Mouse (Mus musculus): Measurements from ENCODE around the gene 4931414P19Rik. TPM values are rescaled to one million over a fixed set of nuclear protein-coding genes. Genes with fewer than 3 reads are reported as not detected.

4931414P19Rik gene
- polyA plus RNA-seq, 1 experiment = 5.2 TPM

DNA sequence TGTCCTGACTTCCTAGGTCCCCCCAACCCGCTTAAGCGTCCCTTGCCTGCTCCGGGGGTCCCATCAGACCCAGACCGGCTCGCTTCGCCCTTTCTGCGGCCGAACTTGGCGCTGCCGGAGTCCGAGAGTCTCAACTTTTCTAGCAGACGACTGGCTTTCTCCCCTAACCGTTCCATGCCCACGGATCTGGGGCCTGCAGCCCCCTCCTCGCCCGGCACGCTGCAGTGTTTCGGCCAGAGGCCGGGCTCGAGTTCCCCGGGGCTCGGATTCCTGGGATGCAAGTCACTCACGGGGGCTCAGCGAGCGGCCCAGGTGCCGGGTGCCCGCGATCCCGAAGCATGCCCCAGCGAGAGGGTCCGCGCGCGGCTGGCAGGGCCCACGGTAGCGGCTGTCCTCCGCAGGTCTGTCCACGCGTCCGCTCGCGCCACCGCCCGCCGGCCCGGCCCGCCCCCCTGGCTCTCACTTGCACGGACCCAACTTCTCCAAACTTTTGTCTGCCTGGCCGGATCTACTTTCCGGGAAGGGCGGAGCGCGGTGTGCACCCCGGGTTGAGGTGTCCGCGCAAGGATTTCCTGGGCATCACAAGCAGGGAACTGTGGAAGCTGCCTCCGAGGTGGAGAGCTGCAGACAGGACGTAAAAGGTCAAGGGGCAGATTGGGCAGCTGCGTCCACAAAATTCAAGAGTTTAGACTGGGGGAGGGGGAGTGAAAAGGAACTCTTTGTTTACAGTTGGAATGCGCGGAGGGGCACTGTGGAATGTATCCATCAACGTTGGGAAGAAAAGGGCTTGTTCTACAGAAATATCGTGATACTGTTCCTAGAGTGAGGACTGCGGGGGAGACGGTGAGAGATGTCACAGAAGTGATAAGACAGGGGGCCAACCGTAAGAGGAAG, 28.5 kb downstream of the 4931414P19Rik start, which contains the start of gene Ajuba:
Gene Ajuba (minus strand): TSS at position 470 of the 894 bp plus-strand sequence.
- Histone ChIP-seq H3K4me1 (ENCODE audit: control insufficient read depth, insufficient read depth, low read length) (no peaks in the 10 kb centered on the region), H3K27ac (ENCODE audit: insufficient read depth, low read length) (no peak within 1 kb of the TSS; the same call in 1 of the 2 replicates), H3K4me3 (ENCODE audit: insufficient read depth, low read length) (peak within 1 kb of the TSS; percentile 37)
- TF ChIP-seq POLR2A (IDR thresholded peaks at IDR 0.05; ENCODE audit: extremely low read depth, insufficient read depth, low read length) (no peak), CTCF (IDR thresholded peaks at IDR 0.05; ENCODE audit: extremely low read depth, insufficient read depth, low read length) (no peak)

DNA sequence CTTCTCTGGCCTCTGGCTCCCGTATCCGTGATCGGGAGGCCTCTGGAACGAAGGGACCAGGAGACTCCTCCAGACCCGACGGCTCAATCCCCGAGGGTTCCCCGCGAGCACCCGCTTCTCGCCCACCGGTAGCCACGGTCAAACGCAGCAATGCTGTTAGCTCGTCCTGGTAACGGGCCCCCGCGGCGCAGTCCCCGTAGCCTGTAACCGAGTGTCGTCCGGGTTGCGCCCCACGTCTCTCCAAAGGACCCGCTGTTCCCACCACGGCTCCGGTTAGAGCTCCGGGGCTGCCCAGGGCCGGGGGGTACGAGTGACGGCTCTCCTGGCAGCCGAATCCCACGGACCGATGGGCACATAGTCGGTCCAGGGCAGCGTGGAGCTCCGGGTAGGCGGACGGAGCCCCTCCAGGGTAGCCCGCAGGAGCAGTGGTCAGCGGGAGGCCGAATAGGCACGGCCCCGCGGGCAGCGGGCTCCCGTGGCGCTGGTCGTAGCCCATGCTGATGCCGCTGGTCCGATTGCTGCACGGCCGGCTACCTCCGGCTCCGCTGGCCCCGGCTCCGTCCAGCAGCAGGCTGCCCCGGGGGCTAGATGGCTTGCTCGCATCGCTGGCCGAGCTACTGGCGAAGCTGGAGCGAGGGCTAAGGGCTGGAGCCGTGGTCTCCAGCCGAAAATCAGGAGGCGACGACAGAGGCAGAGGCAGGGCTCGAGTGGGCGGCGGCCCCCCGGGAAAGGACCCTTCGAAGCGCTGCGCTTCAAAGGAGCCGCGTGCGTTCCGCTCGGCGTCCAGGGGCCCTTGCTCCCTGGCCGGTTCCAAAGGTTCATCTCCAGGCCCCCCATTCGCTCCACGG, 29.3 kb downstream of the 4931414P19Rik start:
- peak overlapping the region; percentile 37; the same call in 1 of the 2 replicates for H3K4me3 ChIP-seq (ENCODE audit: insufficient read depth, low read length)
- no peak overlapping the region for H3K27ac ChIP-seq (ENCODE audit: insufficient read depth, low read length)
- no peaks in the 10 kb centered on the region for H3K4me1 ChIP-seq (ENCODE audit: control insufficient read depth, insufficient read depth, low read length)
- TF ChIP-seq CTCF (IDR thresholded peaks at IDR 0.05; ENCODE audit: extremely low read depth, insufficient read depth, low read length) (no peak), POLR2A (IDR thresholded peaks at IDR 0.05; ENCODE audit: extremely low read depth, insufficient read depth, low read length) (no peak)

DNA sequence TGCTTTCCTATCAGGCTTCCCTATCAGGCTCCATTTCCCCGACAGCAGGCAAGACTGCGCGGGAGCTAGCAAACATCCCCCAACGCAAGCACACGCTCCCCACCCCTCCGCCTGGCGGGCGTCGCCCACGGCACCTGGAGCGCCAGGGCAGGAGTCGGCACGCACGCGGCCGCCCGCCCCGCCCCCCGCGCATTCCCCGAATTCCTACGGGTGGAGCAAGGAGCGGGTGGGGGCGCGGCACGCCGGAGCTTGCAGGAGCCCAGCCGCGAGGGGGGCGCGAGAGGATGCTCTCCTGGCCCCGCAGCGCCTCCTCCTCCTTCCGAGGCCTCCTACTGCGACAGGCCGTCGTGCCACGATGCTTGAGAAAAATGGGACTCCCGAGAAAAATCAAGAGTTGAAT, 30.2 kb downstream of the 4931414P19Rik start:
- no peak overlapping the region for H3K27ac ChIP-seq (ENCODE audit: insufficient read depth, low read length)
- H3K4me1 ChIP-seq (ENCODE audit: control insufficient read depth, insufficient read depth, low read length) = no peaks in the 10 kb centered on the region
- H3K4me3 ChIP-seq (ENCODE audit: insufficient read depth, low read length) = no peak overlapping the region
- TF ChIP-seq POLR2A (IDR thresholded peaks at IDR 0.05; ENCODE audit: extremely low read depth, insufficient read depth, low read length) (no peak), CTCF (IDR thresholded peaks at IDR 0.05; ENCODE audit: extremely low read depth, insufficient read depth, low read length) (no peak)

DNA sequence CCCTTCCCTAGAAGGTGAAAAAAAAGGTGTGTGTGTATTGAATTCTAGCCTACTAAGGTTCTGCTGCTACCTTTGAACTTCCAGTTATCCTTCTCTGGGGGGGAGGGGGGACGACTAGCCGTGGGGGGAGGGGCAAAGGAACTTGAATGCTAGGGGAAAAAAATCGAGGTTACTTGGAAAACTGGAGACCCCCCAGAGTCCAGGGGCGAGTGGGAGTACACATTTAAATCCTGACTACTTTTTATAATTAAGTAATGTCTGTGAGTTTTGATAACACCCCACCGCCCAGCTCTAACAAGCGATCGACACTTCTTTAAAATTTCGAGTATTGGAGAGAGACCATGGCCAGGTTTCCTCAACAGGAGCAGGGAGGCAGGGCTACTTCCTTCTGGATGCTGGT, 30.8 kb downstream of the 4931414P19Rik start:
- H3K4me3 ChIP-seq (ENCODE audit: insufficient read depth, low read length) = no peak overlapping the region
- TF ChIP-seq POLR2A (IDR thresholded peaks at IDR 0.05; ENCODE audit: extremely low read depth, insufficient read depth, low read length) = no peak
- H3K4me1 ChIP-seq (ENCODE audit: control insufficient read depth, insufficient read depth, low read length) = no peaks in the 10 kb centered on the region
- H3K27ac ChIP-seq (ENCODE audit: insufficient read depth, low read length) = no peak overlapping the region

DNA sequence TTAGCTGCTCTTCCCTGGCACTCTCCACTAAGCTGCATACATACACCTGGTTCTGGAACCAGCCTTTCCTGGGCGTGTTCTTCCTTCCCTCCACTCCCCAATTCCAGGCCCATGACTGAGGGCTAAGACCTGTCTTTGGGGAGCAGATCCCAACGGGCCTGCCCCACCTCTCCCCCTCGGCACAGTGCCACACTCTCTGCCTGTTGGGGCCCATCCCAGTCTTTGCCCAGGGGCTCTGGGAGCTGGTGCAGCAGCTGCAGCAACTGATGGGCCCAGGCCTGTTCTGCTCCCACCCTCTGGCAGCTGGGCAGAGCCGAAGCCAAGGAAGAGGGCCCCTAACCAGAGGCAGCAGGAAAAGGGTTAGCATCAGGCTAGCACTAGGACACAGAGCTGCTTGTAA, 31.5 kb downstream of the 4931414P19Rik start:
- TF ChIP-seq CTCF (IDR thresholded peaks at IDR 0.05; ENCODE audit: extremely low read depth, insufficient read depth, low read length) (no peak), POLR2A (IDR thresholded peaks at IDR 0.05; ENCODE audit: extremely low read depth, insufficient read depth, low read length) (no peak)
- Histone ChIP-seq H3K4me3 (ENCODE audit: insufficient read depth, low read length) (no peak overlapping the region), H3K27ac (ENCODE audit: insufficient read depth, low read length) (no peak overlapping the region), H3K4me1 (ENCODE audit: control insufficient read depth, insufficient read depth, low read length) (no peaks in the 10 kb centered on the region)

DNA sequence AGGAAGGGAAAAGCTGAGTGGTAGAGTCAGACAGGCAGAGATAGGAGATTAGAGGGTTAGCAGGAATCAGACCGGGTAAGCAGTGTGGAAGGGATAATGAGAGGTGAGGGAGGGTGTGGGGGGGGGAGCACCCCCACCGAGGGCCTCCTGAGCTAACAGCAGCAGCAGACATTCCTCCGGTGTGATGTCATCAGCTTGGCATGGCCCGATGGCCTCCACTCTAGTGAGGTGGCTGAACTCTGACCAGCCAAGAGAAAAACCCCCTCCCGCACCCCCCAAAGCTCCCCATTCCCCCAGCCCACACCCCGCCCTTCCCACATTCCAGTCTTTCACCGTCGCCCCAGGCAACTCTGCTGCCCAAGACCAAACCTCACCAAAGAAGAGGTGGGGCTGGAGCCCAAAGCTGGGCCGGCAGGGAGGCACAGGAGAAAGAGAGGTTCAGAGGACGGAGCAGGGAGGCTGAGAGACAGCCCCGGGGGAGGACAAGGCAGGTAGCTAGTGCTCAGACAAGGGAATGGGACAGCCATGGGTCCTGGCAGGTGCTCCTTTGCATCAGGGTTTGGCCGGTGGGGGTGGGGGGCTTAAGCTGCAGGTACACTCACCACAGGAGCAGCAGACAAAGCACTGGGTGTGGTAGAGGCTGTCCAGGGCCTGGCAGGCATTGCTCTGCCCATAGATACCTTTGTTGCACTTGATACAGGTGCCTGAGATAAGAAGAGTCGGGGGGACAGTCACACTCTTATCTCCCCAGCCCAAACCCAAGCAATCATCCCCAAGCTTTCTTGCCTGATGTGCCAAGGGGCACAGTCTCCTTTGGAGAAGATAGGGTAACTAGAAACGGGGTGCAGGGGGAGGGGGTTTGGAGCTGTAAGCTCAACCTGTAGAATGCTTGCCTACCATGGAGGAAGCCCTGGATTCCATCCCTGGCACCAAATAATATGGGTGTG, 32.7 kb downstream of the 4931414P19Rik start:
- TF ChIP-seq CTCF (IDR thresholded peaks at IDR 0.05; ENCODE audit: extremely low read depth, insufficient read depth, low read length) = no peak
- no peak for TF ChIP-seq POLR2A (IDR thresholded peaks at IDR 0.05; ENCODE audit: extremely low read depth, insufficient read depth, low read length)
- H3K4me1 ChIP-seq (ENCODE audit: control insufficient read depth, insufficient read depth, low read length) = no peaks in the 10 kb centered on the region

DNA sequence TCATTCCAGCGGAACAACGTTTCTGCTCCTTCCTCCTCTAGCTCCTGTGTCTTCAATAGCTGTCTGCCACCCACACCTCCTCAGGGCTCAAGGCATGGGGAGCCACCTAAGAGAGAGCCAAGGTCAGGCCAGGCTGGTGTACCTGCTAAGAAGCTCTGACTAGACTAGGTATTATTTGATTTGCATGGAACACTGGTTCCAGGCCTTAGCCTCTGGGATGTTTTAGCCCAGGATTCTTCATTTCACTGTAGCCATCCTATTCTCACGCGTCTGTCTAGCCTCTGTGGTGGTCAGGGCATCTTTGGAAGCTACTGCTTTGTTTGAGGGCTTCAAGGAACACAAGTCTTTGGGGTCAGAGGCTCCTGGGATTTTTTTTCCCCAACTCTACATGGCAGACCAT, 33.7 kb downstream of the 4931414P19Rik start:
- no peak for TF ChIP-seq POLR2A (IDR thresholded peaks at IDR 0.05; ENCODE audit: extremely low read depth, insufficient read depth, low read length)
- no peak for TF ChIP-seq CTCF (IDR thresholded peaks at IDR 0.05; ENCODE audit: extremely low read depth, insufficient read depth, low read length)
- Histone ChIP-seq H3K4me3 (ENCODE audit: insufficient read depth, low read length) (no peak overlapping the region), H3K4me1 (ENCODE audit: control insufficient read depth, insufficient read depth, low read length) (no peaks in the 10 kb centered on the region), H3K27ac (ENCODE audit: insufficient read depth, low read length) (no peak overlapping the region)

More for the DNA sequence above, 32.7 kb downstream of the 4931414P19Rik start:
- H3K4me3 ChIP-seq (ENCODE audit: insufficient read depth, low read length) = no peak overlapping the region
- no peak overlapping the region for H3K27ac ChIP-seq (ENCODE audit: insufficient read depth, low read length)

DNA sequence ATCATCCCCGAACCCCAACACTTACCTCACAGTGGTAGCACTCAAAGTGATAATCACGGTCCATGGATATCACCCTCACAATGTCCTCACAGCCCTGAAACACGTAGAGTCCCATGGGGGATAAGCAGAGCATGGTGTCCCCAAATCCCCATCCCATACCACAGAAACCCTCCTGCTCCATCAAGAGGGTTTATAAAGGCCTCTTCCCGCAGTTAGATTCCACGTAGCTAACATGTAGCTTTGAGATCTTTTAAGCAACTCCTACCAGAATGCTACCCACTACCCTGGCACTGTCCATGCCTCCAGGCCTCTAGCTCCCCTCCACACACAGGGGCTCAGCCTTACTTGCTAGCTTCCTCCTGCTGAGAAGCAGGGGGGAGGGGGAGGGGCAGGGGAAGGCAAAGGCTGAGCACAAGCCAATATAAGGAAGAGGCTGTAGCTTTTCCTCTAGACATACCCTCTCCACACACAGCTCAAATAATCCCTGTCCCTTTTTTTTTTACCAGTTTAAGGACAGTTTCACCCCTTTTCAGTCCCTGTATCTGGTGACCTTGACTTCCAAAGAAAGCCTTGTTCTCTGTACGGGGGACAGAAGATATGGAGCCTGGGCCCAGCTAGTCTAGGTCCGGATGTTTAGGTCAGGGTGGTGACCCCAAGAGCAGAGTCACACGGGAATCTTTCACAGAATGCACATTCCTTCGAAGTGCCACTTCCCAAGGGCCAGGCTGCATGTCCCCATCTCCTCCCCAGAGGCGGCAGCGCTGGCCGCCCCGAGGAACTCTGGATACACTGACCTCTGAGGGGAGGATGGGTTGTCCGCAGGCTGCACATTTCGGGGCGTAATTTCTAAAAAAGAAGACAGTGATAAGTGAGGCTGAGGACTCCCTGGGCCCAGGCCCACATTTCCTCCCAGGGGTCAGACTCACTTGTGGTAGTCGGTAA, 36.1 kb downstream of the 4931414P19Rik start:
- no peaks in the 10 kb centered on the region for H3K4me1 ChIP-seq (ENCODE audit: control insufficient read depth, insufficient read depth, low read length)
- no peak overlapping the region for H3K4me3 ChIP-seq (ENCODE audit: insufficient read depth, low read length)
- no peak overlapping the region for H3K27ac ChIP-seq (ENCODE audit: insufficient read depth, low read length)
- no peak for TF ChIP-seq CTCF (IDR thresholded peaks at IDR 0.05; ENCODE audit: extremely low read depth, insufficient read depth, low read length)
- TF ChIP-seq POLR2A (IDR thresholded peaks at IDR 0.05; ENCODE audit: extremely low read depth, insufficient read depth, low read length) = no peak
